Mouse (Mus musculus) limb, embryonic 14.5 days (tissue): ENCODE results near the gene Mapk12. TPM values are rescaled to one million over a fixed set of nuclear protein-coding genes. Genes with fewer than 3 reads are reported as not detected.

Source experiments
- ATAC-seq: fragments of 200-750 bp; cut with Nextera tagmentation; 2 replicates; pipeline ENCODE4 v1.8.0; 2017; ENCODE audit warnings: low read depth, moderate number of reproducible peaks, moderate TSS enrichment; ENCODE audit not compliant: low FRiP score
- DNase-seq: peaks from one replicate; pipeline ENCODE4 v3.0.0-alpha.2; 2015; ENCODE audit warnings: low spot score
- H3K27ac ChIP-seq: fragments of 300-500 bp; sonication (generic); replicated peaks from 2 replicates; pipeline ENCODE4 v1.5.1; 2014; ENCODE audit warnings: low read depth, mild to moderate bottlenecking, low read length, moderate library complexity, mixed read lengths
- H3K27me3 ChIP-seq: fragments of 300-500 bp; sonication (generic); 2 replicates; pipeline ENCODE4 v1.6.1; 2014; ENCODE audit warnings: low read length, mixed read lengths; ENCODE audit not compliant: control insufficient read depth, insufficient read depth
- H3K36me3 ChIP-seq: fragments of 300-500 bp; sonication (generic); 2 replicates; pipeline ENCODE4 v1.6.1; 2014; ENCODE audit warnings: mild to moderate bottlenecking, low read length, moderate library complexity, mixed read lengths; ENCODE audit not compliant: control insufficient read depth, insufficient read depth
- H3K4me1 ChIP-seq: fragments of 300-500 bp; sonication (generic); 2 replicates; pipeline ENCODE4 v1.6.1; 2014; ENCODE audit warnings: antibody characterized with exemption, low read length, mixed read lengths; ENCODE audit not compliant: control insufficient read depth, insufficient read depth
- H3K4me2 ChIP-seq: fragments of 300-500 bp; sonication (generic); replicated peaks from 2 replicates; pipeline ENCODE4 v1.6.1; 2014; ENCODE audit warnings: low read depth, mild to moderate bottlenecking, low read length, moderate library complexity; ENCODE audit not compliant: severe bottlenecking
- H3K4me3 ChIP-seq: fragments of 300-500 bp; sonication (generic); replicated peaks from 2 replicates; pipeline ENCODE4 v1.5.1; 2014; ENCODE audit warnings: low read length
- H3K9ac ChIP-seq: fragments of 300-500 bp; sonication (generic); 2 replicates; pipeline ENCODE4 v1.6.1; 2014; ENCODE audit warnings: mild to moderate bottlenecking, low read depth, low read length, moderate library complexity; ENCODE audit not compliant: severe bottlenecking
- H3K9me3 ChIP-seq: fragments of 300-500 bp; sonication (generic); 2 replicates; pipeline ENCODE4 v1.6.1; 2016; ENCODE audit warnings: low read length; ENCODE audit not compliant: control insufficient read depth
- POLR2A ChIP-seq: fragments of 200-500 bp; IDR thresholded peaks from 2 replicates; pipeline ENCODE4 v1.8.0; 2012; ENCODE audit warnings: inconsistent platforms, mild to moderate bottlenecking, moderate library complexity, borderline replicate concordance; ENCODE audit not compliant: insufficient read depth, insufficient read length; ENCODE audit errors: extremely low read depth
- WGBS: fragments of 180-500 bp; shearing (Covaris S2); extraction: QIAGEN DNeasy Blood & Tissue Kit; methylation state at CpG from one replicate; pipeline ENCODE4 v1.1.7; 2014; 5-methylcytosine and 5-hydroxymethylcytosine counted together
- polyA plus RNA-seq, 2 experiments: library from polyadenylated mRNA; depleted of rRNA in 1 of 2; stranded (reverse) in 1 of 2; unstranded in 1 of 2; fragments of >200 nt; fragmentation: Nextera tagmentation in 1 of 2; extraction: Ambion mirVana in 1 of 2; gene quantifications; 2 replicates each; pipeline versions ENCODE4 v1.2.1 to v1.2.3; 2012 to 2014

The Mapk12 gene
- polyA plus RNA-seq, 2 experiments = 8.3 to 14.9 TPM

GRCm38 (mm10) chr15:89152312-89152711, 11.8 kb upstream of the Mapk12 start:
- Histone ChIP-seq H3K4me1 (peaks cover 11% of the 10 kb centered on the region), H3K9ac (no peak overlapping the region), H3K4me3 (no peak overlapping the region), H3K36me3 (peaks cover 39% of the 10 kb centered on the region), H3K4me2 (no peak overlapping the region), H3K27ac (no peak overlapping the region), H3K9me3 (no peaks in the 10 kb centered on the region), H3K27me3 (peaks cover 14% of the 10 kb centered on the region)
- no peak for DNase-seq
- ATAC-seq = no peak
- TF ChIP-seq POLR2A = no peak

GRCm38 (mm10) chr15:89150041-89150390, 9.5 kb upstream of the Mapk12 start:
- Histone ChIP-seq H3K4me1 (peaks cover 24% of the 10 kb centered on the region), H3K27ac (no peak overlapping the region), H3K27me3 (peaks cover 26% of the 10 kb centered on the region), H3K36me3 (peaks cover 16% of the 10 kb centered on the region), H3K9ac (peak overlapping the region; percentile 56), H3K4me3 (peak overlapping the region; percentile 62), H3K9me3 (no peaks in the 10 kb centered on the region), H3K4me2 (peak overlapping the region; percentile 98)
- no peak for TF ChIP-seq POLR2A
- 1% methylated on average over 13 of the region's 13 CpGs for WGBS
- DNase-seq (peak; percentile 61), ATAC-seq (no peak)

DNA sequence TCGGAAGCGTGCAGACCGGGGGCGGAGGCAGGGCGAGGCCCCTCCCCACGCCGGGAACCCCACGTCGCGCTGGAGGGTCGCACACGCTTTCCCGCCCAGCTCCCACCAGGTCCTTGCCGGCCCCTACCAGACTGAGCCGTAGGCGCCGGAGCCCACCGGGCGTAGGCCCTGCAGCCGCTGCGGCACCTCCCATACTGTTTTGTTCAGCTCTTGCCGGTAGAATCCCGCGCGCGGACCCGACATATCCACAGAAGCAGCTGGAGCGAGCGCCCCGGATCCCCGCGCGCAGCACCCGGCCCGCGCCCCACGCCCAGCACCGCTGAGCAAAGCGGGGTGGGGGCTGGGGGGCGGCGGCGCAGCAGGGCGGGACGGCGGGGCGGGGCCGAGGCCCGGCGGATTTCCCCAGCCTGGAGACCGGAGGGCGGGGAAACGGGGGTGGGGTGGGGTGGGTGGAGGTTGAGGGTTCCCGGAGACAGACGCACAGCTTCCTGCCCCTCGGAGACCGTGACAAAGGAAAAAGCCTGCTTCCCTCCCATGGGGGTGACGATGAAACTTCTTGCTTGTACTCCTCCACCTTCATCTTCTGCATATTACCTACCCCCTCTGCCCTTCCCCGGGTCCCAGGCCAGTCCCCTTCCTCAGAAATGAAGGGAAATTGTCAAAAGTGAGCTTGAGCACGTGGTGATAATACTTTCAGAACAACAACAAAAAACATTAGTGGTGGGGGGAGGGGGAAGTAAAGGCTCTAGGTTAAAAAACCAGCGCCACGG, 9.0 kb upstream of the Mapk12 start, which contains the start of gene Mapk11:
TSS of gene Mapk11 (minus strand) at position 358 of the 770 bp plus-strand sequence.
- H3K9me3 ChIP-seq = no peaks in the 10 kb centered on the region
- DNase-seq = no peak
- peaks cover 26% of the 10 kb centered on the region for H3K27me3 ChIP-seq
- H3K9ac ChIP-seq = peak within 1 kb of the TSS; percentile 56
- TF ChIP-seq POLR2A = no peak
- H3K36me3 ChIP-seq = peaks cover 10% of the 10 kb centered on the region
- ATAC-seq = peak; percentile 64
- WGBS = under 1% methylated on average over 41 of the region's 61 CpGs
- H3K27ac ChIP-seq = 0 out of 2 replicates have a peak within 1 kb of the TSS, but pooled peaks have one; percentile 19
- peak within 1 kb of the TSS; percentile 98 for H3K4me2 ChIP-seq
- H3K4me3 ChIP-seq = peak within 1 kb of the TSS; percentile 62
- H3K4me1 ChIP-seq = peaks cover 24% of the 10 kb centered on the region

GRCm38 (mm10) chr15:89148496-89149270, 8.2 kb upstream of the Mapk12 start:
- no peak for ATAC-seq
- H3K4me3 ChIP-seq = peak overlapping the region; percentile 62
- no peak for DNase-seq
- TF ChIP-seq POLR2A = no peak
- H3K9me3 ChIP-seq = no peaks in the 10 kb centered on the region
- H3K27ac ChIP-seq = 0 out of 2 replicates have a peak overlapping the region, but pooled peaks have one; percentile 19
- peaks cover 26% of the 10 kb centered on the region for H3K27me3 ChIP-seq
- H3K4me2 ChIP-seq = peak overlapping the region; percentile 98
- H3K9ac ChIP-seq = peak overlapping the region; percentile 56
- peaks cover 24% of the 10 kb centered on the region for H3K4me1 ChIP-seq
- peaks cover 3% of the 10 kb centered on the region; the same call in 1 of the 2 replicates for H3K36me3 ChIP-seq
- WGBS = 7% methylated on average over 24 of the region's 25 CpGs

- H3K4me3 ChIP-seq = no peak overlapping the region
- WGBS = 65% methylated on average over 4 of the region's 4 CpGs
These were observed 7.4 kb upstream of the Mapk12 start for GRCm38 (mm10) chr15:89147895-89148294.

More at GRCm38 (mm10) chr15:89147895-89148294, 7.4 kb upstream of the Mapk12 start:
- no peak overlapping the region for H3K27ac ChIP-seq
- ATAC-seq (no peak), DNase-seq (no peak)
- no peak overlapping the region for H3K9ac ChIP-seq
- H3K9me3 ChIP-seq = no peaks in the 10 kb centered on the region
- no peaks in the 10 kb centered on the region for H3K36me3 ChIP-seq
- peaks cover 24% of the 10 kb centered on the region for H3K4me1 ChIP-seq
- peak overlapping the region; percentile 98; the same call in 1 of the 2 replicates for H3K4me2 ChIP-seq
- H3K27me3 ChIP-seq = peaks cover 26% of the 10 kb centered on the region
- no peak for TF ChIP-seq POLR2A
